Mouse (Mus musculus) hindbrain, embryonic 15.5 days (tissue): ENCODE measurements around the gene Sept6. TPM values are rescaled to one million over a fixed set of nuclear protein-coding genes. Genes with fewer than 3 reads are reported as not detected.
"Not testable (repeated sequence)": the region's sequence is repeated elsewhere in the genome, so short reads cannot be mapped to it uniquely, and the experiment has no call there.

Experiments used
- ATAC-seq: fragments of 200-750 bp; cut with Nextera tagmentation; 2 replicates; pipeline ENCODE4 v1.8.0; 2017; ENCODE audit warnings: low read depth, moderate number of reproducible peaks, moderate TSS enrichment; ENCODE audit not compliant: low FRiP score
- H3K27ac ChIP-seq: fragments of 300-500 bp; sonication (generic); replicated peaks from 2 replicates; pipeline ENCODE4 v1.5.1; 2015; ENCODE audit warnings: mild to moderate bottlenecking, inconsistent platforms
- H3K27me3 ChIP-seq: fragments of 300-500 bp; sonication (generic); 2 replicates; pipeline ENCODE4 v1.6.1; 2015; ENCODE audit warnings: control low read depth, inconsistent platforms
- H3K36me3 ChIP-seq: fragments of 300-500 bp; sonication (generic); 2 replicates; pipeline ENCODE4 v1.6.1; 2015; ENCODE audit warnings: control low read depth, inconsistent platforms
- H3K4me1 ChIP-seq: fragments of 300-500 bp; sonication (generic); replicated peaks from 2 replicates; pipeline ENCODE4 v1.6.1; 2015; ENCODE audit warnings: control low read depth, inconsistent platforms
- H3K4me2 ChIP-seq: fragments of 300-500 bp; sonication (generic); 2 replicates; pipeline ENCODE4 v1.6.1; 2015; ENCODE audit warnings: moderate library complexity, mild to moderate bottlenecking, inconsistent platforms
- H3K4me3 ChIP-seq: fragments of 300-500 bp; sonication (generic); 2 replicates; pipeline ENCODE4 v1.5.1; 2015; ENCODE audit warnings: mild to moderate bottlenecking, inconsistent platforms
- H3K9ac ChIP-seq: fragments of 300-500 bp; sonication (generic); 2 replicates; pipeline ENCODE4 v1.6.1; 2015; ENCODE audit warnings: inconsistent platforms
- H3K9me3 ChIP-seq: fragments of 300-500 bp; sonication (generic); 2 replicates; pipeline ENCODE4 v1.6.1; 2016; ENCODE audit warnings: control low read depth, inconsistent platforms
- WGBS: fragments of 180-500 bp; shearing (Covaris S2); methylation state at CpG from one replicate; pipeline ENCODE4 v1.1.7; 2015; 5-methylcytosine and 5-hydroxymethylcytosine counted together
- polyA plus RNA-seq: library from polyadenylated mRNA; unstranded; fragments of >200 nt; fragmentation: Nextera tagmentation; extraction: Ambion mirVana; gene quantifications from 2 replicates; pipeline ENCODE4 v1.2.1, GENCODE M21; 2015

Gene Sept6
- polyA plus RNA-seq, 1 experiment from 2014 or later, result 73.5 TPM

DNA sequence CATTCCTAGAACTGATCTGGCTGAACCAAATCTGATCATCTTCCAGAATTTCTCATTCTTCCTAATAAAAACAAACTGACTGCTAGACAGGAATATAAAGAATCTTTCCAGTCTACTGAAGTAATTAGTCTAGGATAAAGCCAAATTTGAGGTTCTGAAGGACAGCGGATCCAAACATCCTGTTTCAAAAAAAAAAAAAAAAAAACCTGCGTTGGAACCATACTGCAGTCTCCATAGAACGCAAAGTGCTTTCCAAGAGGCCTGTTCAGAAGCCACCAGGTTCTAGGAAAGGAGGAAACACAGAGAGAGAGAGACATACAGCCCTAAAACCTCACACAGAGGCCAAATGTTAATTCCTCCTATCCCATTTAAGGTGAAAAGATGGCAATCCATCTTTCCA, 89.9 kb downstream of the Sept6 start:
- no peaks in the 10 kb centered on the region for H3K36me3 ChIP-seq
- H3K4me2 ChIP-seq, result peak overlapping the region; percentile 55
- H3K27ac ChIP-seq, result peak overlapping the region; percentile 87
- H3K9me3 ChIP-seq, result no peaks in the 10 kb centered on the region
- no peak for ATAC-seq
- H3K27me3 ChIP-seq, result no peaks in the 10 kb centered on the region
- peaks cover 9% of the 10 kb centered on the region for H3K4me1 ChIP-seq
- peak overlapping the region; percentile 68 for H3K9ac ChIP-seq
- H3K4me3 ChIP-seq, result peak overlapping the region; percentile 58
- WGBS, result 27% methylated on average over 3 of the region's 3 CpGs

DNA sequence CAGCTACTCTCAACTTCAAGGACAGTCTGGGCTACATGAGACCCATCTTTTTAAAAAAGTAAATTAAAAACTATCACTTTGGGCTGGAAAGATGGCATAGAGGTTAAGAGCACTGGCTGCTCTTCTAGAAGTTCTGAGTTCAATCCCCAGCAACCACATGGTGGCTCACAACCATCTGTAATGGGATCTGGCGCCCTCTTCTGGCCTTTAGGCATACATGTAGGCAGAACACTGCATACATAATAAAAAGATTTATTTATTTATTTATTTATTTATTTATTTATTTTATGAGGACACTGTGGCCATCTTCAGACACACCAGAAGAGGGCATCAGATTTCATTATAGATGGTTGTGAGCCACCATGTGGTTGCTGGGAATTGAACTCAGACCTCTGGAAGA, 92.7 kb downstream of the Sept6 start:
- H3K27me3 ChIP-seq, H3K4me2 ChIP-seq, H3K9ac ChIP-seq, ATAC-seq, H3K4me1 ChIP-seq, H3K36me3 ChIP-seq, H3K4me3 ChIP-seq, H3K27ac ChIP-seq, H3K9me3 ChIP-seq: not testable (repeated sequence)
- WGBS, result 28% methylated on average over 1 of the region's 1 CpGs

DNA sequence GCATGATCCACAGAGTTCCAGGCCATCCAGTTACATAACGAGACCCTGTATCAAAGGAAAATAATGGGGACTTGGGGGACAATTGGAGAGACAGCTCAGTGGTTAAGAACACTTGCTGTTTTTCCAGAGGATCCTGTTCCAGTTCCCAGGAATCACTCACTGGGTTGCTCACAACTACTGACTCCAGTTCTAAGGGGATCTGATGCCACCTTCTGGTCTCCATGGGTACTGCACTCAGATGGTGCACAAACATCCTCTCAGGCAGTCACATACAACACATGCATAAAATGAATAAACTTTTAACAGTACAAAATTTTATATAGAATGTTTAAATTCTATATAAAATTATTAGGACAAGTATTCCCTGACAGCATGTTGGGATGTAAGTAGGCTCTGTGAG, 106.9 kb downstream of the Sept6 start:
- 93% methylated on average over 1 of the region's 1 CpGs for WGBS
- Histone ChIP-seq H3K4me2 (no peak overlapping the region), H3K27me3 (no peaks in the 10 kb centered on the region), H3K4me1 (no peaks in the 10 kb centered on the region), H3K9me3 (no peaks in the 10 kb centered on the region), H3K9ac (no peak overlapping the region), H3K36me3 (peaks cover 4% of the 10 kb centered on the region), H3K4me3 (no peak overlapping the region), H3K27ac (no peak overlapping the region)
- no peak for ATAC-seq

DNA sequence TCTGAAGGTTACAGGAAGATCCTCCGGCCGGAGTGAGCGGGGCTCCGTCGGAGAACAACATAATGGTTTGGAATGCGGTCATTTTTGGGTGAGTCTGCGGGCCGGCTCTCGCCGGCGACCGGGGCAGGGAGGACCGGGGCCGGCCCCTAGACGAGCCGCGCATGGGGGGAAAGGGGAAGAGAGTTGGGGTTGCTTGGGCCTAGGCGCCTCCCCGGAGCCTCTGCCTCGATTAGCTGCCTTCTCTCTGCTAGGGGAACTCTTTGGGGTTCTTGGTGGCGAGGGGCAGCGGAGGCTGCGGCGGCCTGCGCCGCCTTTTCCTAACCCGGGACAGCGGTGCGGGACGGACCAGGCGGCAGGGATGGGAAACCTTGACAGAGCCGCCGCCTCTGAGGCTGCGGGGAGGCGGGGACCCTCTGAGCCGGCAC, 116.9 kb downstream of the Sept6 start:
- peak; percentile 50; the same call in 1 of the 2 replicates for ATAC-seq
- Histone ChIP-seq H3K4me3 (peak overlapping the region; percentile 73), H3K27me3 (no peaks in the 10 kb centered on the region), H3K9ac (peak overlapping the region; percentile 64), H3K9me3 (no peaks in the 10 kb centered on the region), H3K4me1 (peaks cover 4% of the 10 kb centered on the region), H3K4me2 (peak overlapping the region; percentile 59), H3K36me3 (no peaks in the 10 kb centered on the region), H3K27ac (peak overlapping the region; percentile 80)
- WGBS, result 11% methylated on average over 29 of the region's 36 CpGs

DNA sequence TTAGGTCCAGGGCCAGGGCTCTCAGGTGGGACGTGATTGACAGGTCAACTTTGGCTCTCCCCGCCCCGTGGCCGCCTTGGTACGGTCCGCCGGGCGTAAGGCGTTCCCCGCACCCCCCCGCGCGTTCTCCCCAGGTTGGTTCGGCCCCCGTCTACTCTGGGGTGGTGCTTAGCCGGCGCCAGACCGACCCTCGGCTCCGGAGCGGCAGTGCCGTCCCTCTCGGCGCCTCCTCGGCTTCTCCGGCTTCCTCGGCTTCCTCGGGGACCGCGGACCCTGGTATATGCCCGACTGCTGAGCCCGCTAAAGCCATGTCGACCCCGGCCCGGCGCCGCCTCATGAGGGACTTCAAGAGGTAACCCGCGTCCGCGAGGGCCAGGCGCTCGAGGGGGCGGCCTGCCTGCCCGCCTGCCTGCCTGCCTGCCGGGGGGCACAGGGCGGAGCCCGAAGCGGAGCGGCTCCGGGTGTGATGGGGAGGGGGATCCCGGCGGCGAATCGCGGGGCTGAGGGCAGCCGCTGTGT, 117.4 kb downstream of the Sept6 start:
- no peaks in the 10 kb centered on the region for H3K27me3 ChIP-seq
- peak overlapping the region; percentile 64 for H3K9ac ChIP-seq
- peaks cover 4% of the 10 kb centered on the region for H3K4me1 ChIP-seq
- no peaks in the 10 kb centered on the region for H3K9me3 ChIP-seq
- H3K36me3 ChIP-seq, result no peaks in the 10 kb centered on the region
- peak overlapping the region; percentile 73 for H3K4me3 ChIP-seq
- H3K4me2 ChIP-seq, result peak overlapping the region; percentile 59
- peak overlapping the region; percentile 80 for H3K27ac ChIP-seq
- ATAC-seq, result peak; percentile 96
- WGBS, result 15% methylated on average over 54 of the region's 57 CpGs

DNA sequence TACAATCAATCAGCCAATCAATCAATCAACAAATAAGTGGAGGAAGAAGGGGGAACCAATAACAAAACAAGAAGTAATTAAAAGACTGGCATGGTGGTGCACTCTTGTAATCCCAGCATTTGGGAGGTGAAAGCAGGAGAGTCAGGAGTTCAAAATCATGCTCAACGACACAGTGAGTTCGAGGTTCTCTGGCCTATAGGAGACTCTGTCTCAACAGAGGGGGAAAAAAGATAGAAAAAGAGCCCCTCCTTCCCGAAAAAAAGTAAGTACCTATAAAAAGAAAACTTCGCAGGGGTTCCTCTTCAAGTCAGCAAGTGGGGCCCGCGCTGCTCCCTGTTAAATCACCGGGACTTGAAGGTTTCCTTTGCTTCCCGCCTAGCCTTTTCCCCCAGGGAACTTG, 117.8 kb downstream of the Sept6 start, which contains the start of the genes Ube2a and C330007P06Rik:
Gene Ube2a (plus strand): TSS at position 136 of the 400 bp plus-strand sequence.
Gene C330007P06Rik (minus strand): TSS at position 347 of the 400 bp plus-strand sequence.
- peak; percentile 17 for ATAC-seq
- peaks cover 4% of the 10 kb centered on the region for H3K4me1 ChIP-seq
- peak within 1 kb of the TSS; percentile 80 for H3K27ac ChIP-seq
- no peaks in the 10 kb centered on the region for H3K9me3 ChIP-seq
- peak within 1 kb of the TSS; percentile 64 for H3K9ac ChIP-seq
- no peaks in the 10 kb centered on the region for H3K27me3 ChIP-seq
- peak within 1 kb of the TSS; percentile 73 for H3K4me3 ChIP-seq
- H3K4me2 ChIP-seq, result peak within 1 kb of the TSS; percentile 59
- no peaks in the 10 kb centered on the region for H3K36me3 ChIP-seq
- WGBS, result 23% methylated on average over 8 of the region's 8 CpGs

DNA sequence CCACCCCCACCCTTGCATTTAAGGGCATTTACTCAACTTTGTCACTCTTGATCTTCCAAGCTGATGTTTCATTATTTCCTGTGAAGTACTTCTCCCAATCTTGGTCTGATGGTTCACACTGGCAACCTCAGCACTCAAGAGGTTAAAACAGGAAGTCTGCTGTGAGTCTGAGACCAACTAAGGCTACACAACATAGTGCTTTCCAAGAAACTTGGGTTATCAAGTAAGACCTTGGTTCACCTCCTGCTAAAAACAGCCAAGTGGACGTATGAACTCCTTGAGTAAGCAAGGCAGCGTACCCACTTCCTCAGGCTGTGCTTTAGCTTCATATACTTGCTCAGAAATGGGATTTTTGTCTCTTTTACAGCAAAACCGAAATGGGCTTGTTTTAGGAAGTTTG, 121.2 kb downstream of the Sept6 start:
- H3K27ac ChIP-seq, result no peak overlapping the region
- no peaks in the 10 kb centered on the region for H3K36me3 ChIP-seq
- no peak for ATAC-seq
- H3K4me2 ChIP-seq, result no peak overlapping the region
- no peak overlapping the region for H3K9ac ChIP-seq
- H3K4me3 ChIP-seq, result no peak overlapping the region
- peaks cover 1% of the 10 kb centered on the region for H3K4me1 ChIP-seq
- WGBS, result 82% methylated on average over 3 of the region's 3 CpGs
- no peaks in the 10 kb centered on the region for H3K9me3 ChIP-seq
- H3K27me3 ChIP-seq, result no peaks in the 10 kb centered on the region

DNA sequence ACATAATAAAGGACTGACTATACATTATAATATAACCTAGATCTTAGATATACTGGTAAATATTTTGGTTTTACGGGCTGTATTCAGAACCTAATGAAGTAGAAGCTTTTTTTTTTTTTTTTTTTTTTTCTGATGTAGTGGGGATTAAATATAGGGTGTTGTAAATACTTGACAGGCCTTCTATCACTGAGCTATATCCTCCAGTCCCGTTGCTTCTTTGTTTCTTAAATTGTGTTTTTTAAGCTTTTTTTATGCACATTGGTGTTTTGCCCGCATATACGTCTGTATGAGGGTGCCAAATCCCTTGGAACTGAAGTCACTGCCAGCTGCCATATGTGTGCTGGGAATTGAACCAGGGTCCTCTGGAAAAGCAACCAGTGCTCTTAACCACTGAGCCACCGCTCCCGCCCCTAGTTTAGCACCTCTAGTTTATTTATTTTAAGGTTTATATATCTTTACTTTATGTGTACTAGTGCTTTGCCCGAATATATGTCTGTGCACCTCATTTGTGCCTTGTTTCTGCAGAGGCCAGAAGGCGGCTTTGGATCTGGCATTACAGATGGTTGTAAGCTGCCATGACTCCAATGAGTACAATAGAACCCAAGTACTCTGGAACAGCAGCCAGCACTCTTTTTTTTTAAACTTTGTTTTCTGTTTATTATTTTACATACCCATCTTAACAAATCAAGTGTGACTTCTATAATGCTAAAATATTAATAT, 126.8 kb downstream of the Sept6 start:
- Histone ChIP-seq H3K4me1 (peaks cover 12% of the 10 kb centered on the region; the same call in 1 of the 2 replicates), H3K4me2 (peak overlapping the region; percentile 43), H3K9me3 (no peaks in the 10 kb centered on the region), H3K27me3 (no peaks in the 10 kb centered on the region), H3K9ac (no peak overlapping the region), H3K4me3 (peak overlapping the region; percentile 46), H3K36me3 (no peaks in the 10 kb centered on the region), H3K27ac (no peak overlapping the region)
- 58% methylated on average over 8 of the region's 8 CpGs for WGBS
- ATAC-seq, result no peak

DNA sequence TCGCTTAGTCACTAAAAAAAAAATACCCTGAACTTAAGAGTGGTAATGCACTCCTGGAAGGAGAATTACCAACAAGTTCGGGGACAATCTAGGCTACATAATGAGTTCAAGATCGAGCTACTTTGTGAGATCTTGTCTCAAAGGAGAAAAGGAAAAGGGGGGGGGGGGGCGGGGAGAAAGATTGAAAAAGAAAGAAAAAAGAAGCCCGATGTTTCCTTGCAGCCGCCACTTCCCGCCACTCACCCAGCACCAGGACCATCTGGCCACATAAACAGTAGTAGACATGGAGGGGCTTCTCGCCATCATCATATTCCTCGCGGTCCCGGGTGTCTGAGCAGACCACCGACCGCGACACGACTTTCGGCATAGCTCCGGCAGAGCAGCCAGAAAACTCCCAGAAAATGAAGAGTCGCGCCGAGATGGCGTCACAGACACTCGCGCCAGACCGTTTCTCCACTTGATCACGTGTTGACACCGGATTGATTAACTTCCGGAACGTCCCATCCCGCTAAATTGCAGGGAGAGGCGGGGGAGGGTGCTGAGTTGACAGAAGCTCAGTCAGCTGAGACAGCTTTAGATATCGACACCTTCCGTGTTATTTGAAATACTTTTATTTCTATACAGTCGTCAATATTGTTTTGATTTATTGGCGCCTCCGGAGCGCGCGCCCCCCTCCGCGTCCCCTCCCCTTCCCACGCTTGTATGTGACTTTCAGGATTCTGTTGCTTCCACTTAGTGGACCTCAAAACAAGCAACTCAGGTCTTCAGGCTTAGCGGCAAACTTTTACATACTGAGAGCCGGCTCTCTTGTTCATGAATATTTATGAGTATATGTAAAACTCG, 127.6 kb downstream of the Sept6 start:
- peak; percentile 94 for ATAC-seq
- Histone ChIP-seq H3K4me3 (peak overlapping the region; percentile 46), H3K4me2 (peak overlapping the region; percentile 56), H3K27me3 (no peaks in the 10 kb centered on the region), H3K9ac (peak overlapping the region; percentile 41; the same call in 1 of the 2 replicates), H3K27ac (peak overlapping the region; percentile 70), H3K4me1 (peaks cover 12% of the 10 kb centered on the region; the same call in 1 of the 2 replicates), H3K36me3 (no peaks in the 10 kb centered on the region), H3K9me3 (no peaks in the 10 kb centered on the region)
- WGBS, result 16% methylated on average over 42 of the region's 44 CpGs

Other genes starting within 250 kb of the Sept6 start
- 0.44 and 1.3 TPM in 2 replicates for gene Slc25a43, start 248.1 kb downstream of the Sept6 start, polyA plus RNA-seq
- gene Slc25a5, start 196.1 kb downstream of the Sept6 start, polyA plus RNA-seq, result 506 and 575 TPM in 2 replicates
- 115 and 119 TPM in 2 replicates for gene Ube2a, start 117.9 kb downstream of the Sept6 start, polyA plus RNA-seq
- gene C330007P06Rik, start 117.7 kb downstream of the Sept6 start, polyA plus RNA-seq, result 21.6 and 22.8 TPM in 2 replicates
- gene Nkrf, start 88.9 kb downstream of the Sept6 start, polyA plus RNA-seq, result 14.8 and 16.1 TPM in 2 replicates
- gene Sowahd, start 57.1 kb upstream of the Sept6 start, polyA plus RNA-seq, result not detected in 2 replicates
- gene Rpl39, start 93.6 kb upstream of the Sept6 start, polyA plus RNA-seq, result 265 and 321 TPM in 2 replicates
- 27.2 and 29.7 TPM in 2 replicates for gene Upf3b, start 118.5 kb upstream of the Sept6 start, polyA plus RNA-seq
- gene Nkap, start 135.0 kb upstream of the Sept6 start, polyA plus RNA-seq, result 21.5 and 22.6 TPM in 2 replicates
- 0.14 and 0.22 TPM in 2 replicates for gene Akap14, start 177.0 kb upstream of the Sept6 start, polyA plus RNA-seq
- 730 and 823 TPM in 2 replicates for gene Ndufa1, start 199.4 kb upstream of the Sept6 start, polyA plus RNA-seq
- 22.8 and 23.3 TPM in 2 replicates for gene Rnf113a1, start 199.5 kb upstream of the Sept6 start, polyA plus RNA-seq
- not detected in 2 replicates for gene Gm9, start 219.2 kb upstream of the Sept6 start, polyA plus RNA-seq
- not detected in 2 replicates for gene Rhox1, start 230.5 kb upstream of the Sept6 start, polyA plus RNA-seq